Mouse (Mus musculus) myocyte (in vitro differentiated cells): ENCODE measurements at regions not wholly inside any gene's neighbourhood (a gene's known extent, or its start where the extent isn't known, plus 50 kb on each side); places are given as distances from the start of the nearest gene placed in this dataset.

Experiments used
- CEBPB ChIP-seq: IDR thresholded peaks from 2 replicates; pipeline ENCODE4 v1.6.1; 2011; ENCODE audit warnings: mild to moderate bottlenecking, moderate library complexity; ENCODE audit not compliant: poor library complexity, insufficient read depth, severe bottlenecking
- E2F4 ChIP-seq: IDR thresholded peaks from one replicate; pipeline ENCODE4 v1.6.1; 2011; ENCODE audit warnings: mild to moderate bottlenecking, control low read depth, moderate library complexity; ENCODE audit not compliant: insufficient read depth
- MAX ChIP-seq: IDR thresholded peaks from one replicate; pipeline ENCODE4 v1.6.1; 2011; ENCODE audit warnings: low read depth, mild to moderate bottlenecking, control low read depth
- MYOG ChIP-seq, 3 experiments: IDR thresholded peaks; one replicate each; pipeline ENCODE4 v1.6.1; 2011; ENCODE audit warnings: control low read depth in 2 of 3, low read depth in 2 of 3, mild to moderate bottlenecking in 2 of 3; ENCODE audit not compliant: insufficient read length in 2 of 3, control insufficient read depth in 1 of 3, insufficient read depth in 1 of 3
- POLR2A ChIP-seq: IDR thresholded peaks from one replicate; pipeline ENCODE4 v1.6.1; 2011; ENCODE audit warnings: low read depth, mild to moderate bottlenecking, control low read depth, moderate library complexity; ENCODE audit not compliant: insufficient read length
- POLR2AphosphoS2 ChIP-seq: IDR thresholded peaks from one replicate; pipeline ENCODE4 v1.6.1; 2011; ENCODE audit warnings: low read depth, control low read depth; ENCODE audit not compliant: insufficient read length
- REST ChIP-seq: IDR thresholded peaks from one replicate; pipeline ENCODE4 v1.6.1; 2011; ENCODE audit warnings: mild to moderate bottlenecking, control low read depth, moderate library complexity; ENCODE audit not compliant: insufficient read depth, insufficient read length
- SRF ChIP-seq: IDR thresholded peaks from one replicate; pipeline ENCODE4 v1.6.1; 2011; ENCODE audit warnings: low read depth; ENCODE audit not compliant: control insufficient read depth, insufficient read length
- USF1 ChIP-seq: IDR thresholded peaks from one replicate; pipeline ENCODE4 v1.6.1; 2011; ENCODE audit warnings: low read depth, mild to moderate bottlenecking, control low read depth, moderate library complexity

- TF ChIP-seq E2F4, result no peak
- no peak for TF ChIP-seq POLR2A
- no peak for TF ChIP-seq SRF
- no peak for TF ChIP-seq USF1
- no peak for TF ChIP-seq CEBPB
- TF ChIP-seq REST, result no peak
- no peak for TF ChIP-seq MYOG (IDR thresholded peaks at IDR 0.05; ENCODE audit: control insufficient read depth in 1 of 3, insufficient read depth in 1 of 3, insufficient read length in 2 of 3, low read depth in 2 of 3)
- no peak for TF ChIP-seq POLR2AphosphoS2
- TF ChIP-seq MAX, result no peak
Observed at GRCm38 (mm10) chr10:117515039-117515438, 114.3 kb upstream of the Cpm start.
